Mouse (Mus musculus) A20 (cell line): ENCODE measurements around the gene Cabp1.

Experiments used
- DNase-seq: peaks from one replicate; pipeline ENCODE4 v3.0.0-alpha.2; 2011; ENCODE audit warnings: low read depth, low spot score

The Cabp1 gene

DNA sequence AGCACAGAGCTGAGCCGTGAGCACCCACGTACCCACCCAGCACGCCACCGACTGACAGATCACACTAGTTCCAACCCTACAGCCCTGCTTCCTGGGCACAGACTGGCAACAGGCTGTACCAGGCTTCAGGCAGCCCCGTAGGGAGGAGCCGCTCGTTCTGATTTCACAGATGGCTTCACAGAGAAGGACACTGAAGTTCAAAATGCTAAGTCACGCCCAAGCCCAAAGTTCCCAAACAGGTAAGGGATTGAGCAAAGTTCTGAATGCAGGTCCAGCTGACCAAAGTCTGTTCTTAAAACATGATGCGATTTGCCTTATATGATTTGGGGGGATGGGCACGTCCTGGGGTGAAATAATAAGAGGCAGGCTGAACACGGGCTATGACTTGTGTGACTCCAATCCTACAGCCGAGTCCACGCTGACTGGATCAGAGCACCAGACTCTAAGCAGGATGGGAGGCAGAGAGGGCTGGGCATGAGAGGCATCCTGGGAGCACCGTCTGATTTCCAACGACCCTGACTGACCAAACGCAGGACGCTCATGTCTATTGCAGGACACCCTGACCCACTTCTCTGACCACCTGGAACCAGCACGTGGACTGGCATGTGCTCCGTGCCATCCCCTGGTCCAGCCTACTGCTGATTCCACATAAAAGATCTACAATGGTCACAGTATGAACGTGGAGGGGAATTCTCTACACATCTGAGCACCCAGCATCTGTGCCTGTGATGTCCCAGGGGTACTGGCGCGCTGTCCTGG is 66.6 kb downstream of the Cabp1 start:
- DNase-seq, result no peak

GRCm38 (mm10) chr5:115126578-115127312 is 67.4 kb downstream of the Cabp1 start:
- DNase-seq, result no peak

- DNase-seq, result peak; percentile 78
Measured at GRCm38 (mm10) chr5:115125211-115125871, 68.8 kb downstream of the Cabp1 start.

DNA sequence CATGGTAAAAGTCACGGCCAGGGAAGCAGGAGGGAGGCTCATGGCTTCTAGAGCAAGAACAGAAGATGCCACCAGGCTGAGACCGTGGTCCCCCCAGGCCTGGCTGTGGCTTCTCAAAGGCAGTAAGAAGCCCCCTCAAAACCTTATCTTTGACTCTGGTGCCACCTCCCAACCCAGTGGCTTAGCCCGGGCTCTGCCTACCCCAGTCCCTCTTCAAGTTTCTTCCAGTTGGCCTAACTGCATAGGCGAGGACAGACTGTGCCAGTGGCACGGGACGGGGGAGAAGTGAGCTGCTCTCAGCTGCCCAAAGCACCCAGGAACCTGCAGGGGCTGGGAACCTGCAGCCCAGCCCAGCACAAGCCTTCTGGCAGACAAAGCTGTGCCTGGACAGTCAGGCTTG is 69.5 kb downstream of the Cabp1 start:
- DNase-seq, result no peak

GRCm38 (mm10) chr5:115120978-115121377 is 73.2 kb downstream of the Cabp1 start:
- no peak for DNase-seq

DNA sequence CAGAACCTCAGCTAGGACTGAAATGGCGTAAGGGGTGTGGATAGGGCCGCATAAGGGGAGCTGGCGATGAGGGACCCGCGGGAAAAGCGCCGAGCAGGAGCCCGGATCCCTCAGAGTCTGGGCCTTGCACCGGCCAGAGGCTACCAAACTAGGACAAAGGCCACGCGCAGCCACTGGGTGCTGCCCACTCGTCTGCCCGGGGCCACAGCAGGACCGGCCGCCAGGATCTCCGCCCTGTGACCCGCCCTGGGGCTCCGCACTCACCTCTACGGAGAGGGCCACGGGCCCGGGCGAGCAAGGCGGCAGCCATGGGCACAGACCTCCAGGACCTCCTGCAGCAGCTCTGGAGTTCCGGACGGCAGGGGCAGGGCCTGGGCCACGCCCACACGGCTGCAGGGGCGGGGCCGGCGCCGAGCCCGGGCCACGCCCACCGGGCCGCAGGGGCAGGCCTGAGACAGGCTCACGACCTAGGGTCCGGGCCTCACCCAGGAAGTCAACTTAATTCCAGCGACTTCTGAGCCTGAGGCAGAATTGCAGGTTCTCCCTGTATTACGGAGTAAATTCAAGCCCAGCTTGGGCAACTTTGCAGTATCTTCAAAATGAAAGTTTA is 75.1 kb downstream of the Cabp1 start, which contains the start of gene Acads:
Gene Acads, minus strand, starts transcription at position 386 of the 610 bp plus-strand sequence.
- DNase-seq, result peak; percentile 91
